Mouse (Mus musculus) intestine, embryonic 14.5 days (tissue): Measurements from ENCODE around the gene Btbd1. TPM values are rescaled to one million over a fixed set of nuclear protein-coding genes. Genes with fewer than 3 reads are reported as not detected.

Experiments used
- ATAC-seq: fragments of 200-750 bp; cut with Nextera tagmentation; replicated peaks from 2 replicates; pipeline ENCODE4 v1.8.0; 2017; ENCODE audit warnings: low read depth, moderate number of reproducible peaks, moderate TSS enrichment, moderate library complexity; ENCODE audit not compliant: low FRiP score, low TSS enrichment
- DNase-seq: peaks from one replicate; pipeline ENCODE4 v3.0.0-alpha.2; 2018; ENCODE audit warnings: low spot score
- H3K27ac ChIP-seq: fragments of 300-500 bp; sonication (generic); 2 replicates; pipeline ENCODE4 v1.5.1; 2014; ENCODE audit warnings: low read depth, mild to moderate bottlenecking, control low read depth
- H3K27me3 ChIP-seq: fragments of 300-500 bp; sonication (generic); replicated peaks from 2 replicates; pipeline ENCODE4 v1.6.1; 2014; ENCODE audit warnings: low read length, control low read depth; ENCODE audit not compliant: control insufficient read depth, insufficient read depth
- H3K36me3 ChIP-seq: fragments of 300-500 bp; sonication (generic); 2 replicates; pipeline ENCODE4 v1.6.1; 2014; ENCODE audit warnings: low read length, control low read depth; ENCODE audit not compliant: control insufficient read depth, insufficient read depth
- H3K4me1 ChIP-seq: fragments of 300-500 bp; sonication (generic); replicated peaks from 2 replicates; pipeline ENCODE4 v1.6.1; 2014; ENCODE audit warnings: low read length, control low read depth, mixed read lengths; ENCODE audit not compliant: control insufficient read depth, insufficient read depth
- H3K4me2 ChIP-seq: fragments of 300-500 bp; sonication (generic); 2 replicates; pipeline ENCODE4 v1.6.1; 2014; ENCODE audit warnings: low read length
- H3K4me3 ChIP-seq: fragments of 300-500 bp; sonication (generic); 2 replicates; pipeline ENCODE4 v1.5.1; 2014; ENCODE audit warnings: low read depth, low read length, control low read depth, mixed read lengths
- H3K9ac ChIP-seq: fragments of 300-500 bp; sonication (generic); 2 replicates; pipeline ENCODE4 v1.6.1; 2014; ENCODE audit warnings: mild to moderate bottlenecking, low read length
- H3K9me3 ChIP-seq: fragments of 300-500 bp; sonication (generic); 2 replicates; pipeline ENCODE4 v1.6.1; 2016; ENCODE audit warnings: low read length, control low read depth; ENCODE audit not compliant: control insufficient read depth
- WGBS: fragments of 180-500 bp; shearing (Covaris S2); extraction: QIAGEN DNeasy Blood & Tissue Kit; methylation state at CpG from one replicate; pipeline ENCODE4 v1.1.7; 2014; 5-methylcytosine and 5-hydroxymethylcytosine counted together
- polyA plus RNA-seq: library from polyadenylated mRNA; unstranded; fragments of >200 nt; fragmentation: Nextera tagmentation; extraction: Ambion mirVana; gene quantifications from 2 replicates; pipeline ENCODE4 v1.2.1, GENCODE M21; 2014

The Btbd1 gene
- polyA plus RNA-seq, 1 experiment from 2014 or later, result 76.5 TPM

DNA sequence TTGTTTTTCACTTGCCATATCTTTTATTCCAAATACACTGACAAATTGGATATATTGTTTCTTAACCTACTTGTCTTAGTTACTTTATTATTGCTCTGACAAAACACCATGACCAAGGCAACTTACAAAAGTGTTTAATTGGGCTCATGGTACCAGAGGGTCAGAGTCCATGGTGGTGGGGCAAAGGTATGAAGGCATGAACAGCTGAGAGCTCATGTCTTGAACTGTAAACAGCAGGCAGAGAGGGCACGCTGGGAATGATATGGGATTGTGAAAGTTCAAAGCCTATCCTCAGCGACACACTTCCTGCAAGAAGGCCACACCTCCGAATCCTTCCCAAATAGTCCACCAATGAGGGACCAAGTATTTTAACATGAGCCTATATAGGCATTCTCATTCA lies 81.3 kb downstream of the Btbd1 start:
- Histone ChIP-seq H3K4me2 (no peak overlapping the region), H3K9me3 (no peaks in the 10 kb centered on the region), H3K9ac (no peak overlapping the region), H3K4me1 (no peaks in the 10 kb centered on the region), H3K36me3 (no peaks in the 10 kb centered on the region), H3K4me3 (no peak overlapping the region), H3K27me3 (no peaks in the 10 kb centered on the region), H3K27ac (no peak overlapping the region)
- whole genome bisulfite sequencing, result 88% methylated on average over 3 of the region's 3 CpGs
- no peak for DNase-seq
- ATAC-seq, result no peak

GRCm38 (mm10) chr7:81744145-81744544 lies 85.1 kb downstream of the Btbd1 start:
- ATAC-seq (no peak), DNase-seq (no peak)
- WGBS, result 66% methylated on average over 4 of the region's 4 CpGs
- H3K36me3 ChIP-seq, result no peaks in the 10 kb centered on the region
- no peaks in the 10 kb centered on the region for H3K9me3 ChIP-seq
- no peak overlapping the region for H3K9ac ChIP-seq
- no peaks in the 10 kb centered on the region for H3K4me1 ChIP-seq
- H3K27me3 ChIP-seq, result no peaks in the 10 kb centered on the region
- H3K4me2 ChIP-seq, result no peak overlapping the region
- H3K27ac ChIP-seq, result no peak overlapping the region
- no peak overlapping the region for H3K4me3 ChIP-seq

Other genes starting within 250 kb of the Btbd1 start
- 21.7 and 33.8 TPM in 2 replicates for gene Homer2, start 121.9 kb downstream of the Btbd1 start, polyA plus RNA-seq
- 125 and 136 TPM in 2 replicates for gene Ramac, start 66.5 kb downstream of the Btbd1 start, polyA plus RNA-seq
- gene 3110040N11Rik, start 40.0 kb downstream of the Btbd1 start, polyA plus RNA-seq, result 48.1 and 50.4 TPM in 2 replicates
- not detected in 2 replicates for gene Gm10160, start 26.4 kb upstream of the Btbd1 start, polyA plus RNA-seq
- gene Tm6sf1, start 29.6 kb upstream of the Btbd1 start, polyA plus RNA-seq, result 19.8 and 20.1 TPM in 2 replicates
- 17.5 and 19.1 TPM in 2 replicates for gene Hdgfl3, start 105.0 kb upstream of the Btbd1 start, polyA plus RNA-seq
- gene Bnc1, start 162.9 kb upstream of the Btbd1 start, polyA plus RNA-seq, result 6.2 and 7.2 TPM in 2 replicates